Mouse (Mus musculus) CH12.LX (cell line): Measurements from ENCODE around the gene Slc22a4.

Source experiments
- CTCF ChIP-seq, 2 experiments: IDR thresholded peaks in 1 of 2; conservative IDR thresholded peaks in 1 of 2; 2 replicates each; pipeline ENCODE4 v1.5.1; 2011 to 2012; ENCODE audit warnings: low read depth in 2 of 2, low read length in 2 of 2, improper control_type of control experiment in 1 of 2, inconsistent platforms in 1 of 2, mild to moderate bottlenecking in 1 of 2, moderate library complexity in 1 of 2
- JUND ChIP-seq: conservative IDR thresholded peaks from 2 replicates; pipeline ENCODE4 v1.6.1; 2011; ENCODE audit warnings: low read depth, low read length, improper control_type of control experiment
- MXI1 ChIP-seq: IDR thresholded peaks from 2 replicates; pipeline ENCODE4 v1.6.1; 2011; ENCODE audit warnings: mild to moderate bottlenecking, low read depth, low read length, improper control_type of control experiment
- NRF1 ChIP-seq: IDR thresholded peaks from 2 replicates; pipeline ENCODE4 v1.6.1; 2014; ENCODE audit warnings: low read depth, mild to moderate bottlenecking, inconsistent platforms, low read length, improper control_type of control experiment, moderate library complexity
- POLR2A ChIP-seq: IDR thresholded peaks from 2 replicates; pipeline ENCODE4 v1.6.1; 2011; ENCODE audit warnings: low read depth, mild to moderate bottlenecking, improper control_type of control experiment, low read length

DNA sequence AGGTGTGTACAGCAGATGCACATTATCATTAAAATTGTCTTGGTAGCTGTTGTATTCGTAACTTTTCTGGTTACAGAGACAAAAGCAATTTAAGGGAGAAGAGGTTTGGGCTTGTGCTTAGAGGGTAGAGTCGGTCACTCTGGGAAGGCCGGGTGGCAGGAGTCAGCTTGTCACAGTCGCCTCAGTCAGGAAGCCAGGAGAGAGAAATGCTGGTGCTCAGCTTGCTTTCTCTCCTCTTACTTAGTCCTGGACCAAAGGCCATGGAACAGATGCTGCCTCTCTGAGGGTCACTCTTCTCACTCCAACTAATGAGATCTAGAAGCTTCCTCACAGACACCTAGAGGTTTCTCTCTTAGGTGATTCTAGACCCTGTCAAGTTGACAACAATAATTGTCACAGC is 46.5 kb downstream of the Slc22a4 start:
- TF ChIP-seq JUND (no peak), POLR2A (no peak), CTCF (conservative IDR thresholded peaks at IDR 0.05 in 1 of 2, IDR thresholded peaks at IDR 0.05 in 1 of 2; ENCODE audit: low read depth in 2 of 2, low read length in 2 of 2) (no peak), NRF1 (no peak), MXI1 (no peak)
